Mouse (Mus musculus) liver, postnatal 0 days (tissue): ENCODE measurements around the gene Rbm20.

Source experiments
- CTCF ChIP-seq: sonication (generic); IDR thresholded peaks from 2 replicates; pipeline ENCODE4 v1.5.1; 2016; ENCODE audit warnings: antibody characterized with exemption, low read depth
- EP300 ChIP-seq: IDR thresholded peaks from 2 replicates; pipeline ENCODE4 v1.6.1; 2016; ENCODE audit warnings: antibody characterized with exemption, low read depth, mild to moderate bottlenecking

DNA sequence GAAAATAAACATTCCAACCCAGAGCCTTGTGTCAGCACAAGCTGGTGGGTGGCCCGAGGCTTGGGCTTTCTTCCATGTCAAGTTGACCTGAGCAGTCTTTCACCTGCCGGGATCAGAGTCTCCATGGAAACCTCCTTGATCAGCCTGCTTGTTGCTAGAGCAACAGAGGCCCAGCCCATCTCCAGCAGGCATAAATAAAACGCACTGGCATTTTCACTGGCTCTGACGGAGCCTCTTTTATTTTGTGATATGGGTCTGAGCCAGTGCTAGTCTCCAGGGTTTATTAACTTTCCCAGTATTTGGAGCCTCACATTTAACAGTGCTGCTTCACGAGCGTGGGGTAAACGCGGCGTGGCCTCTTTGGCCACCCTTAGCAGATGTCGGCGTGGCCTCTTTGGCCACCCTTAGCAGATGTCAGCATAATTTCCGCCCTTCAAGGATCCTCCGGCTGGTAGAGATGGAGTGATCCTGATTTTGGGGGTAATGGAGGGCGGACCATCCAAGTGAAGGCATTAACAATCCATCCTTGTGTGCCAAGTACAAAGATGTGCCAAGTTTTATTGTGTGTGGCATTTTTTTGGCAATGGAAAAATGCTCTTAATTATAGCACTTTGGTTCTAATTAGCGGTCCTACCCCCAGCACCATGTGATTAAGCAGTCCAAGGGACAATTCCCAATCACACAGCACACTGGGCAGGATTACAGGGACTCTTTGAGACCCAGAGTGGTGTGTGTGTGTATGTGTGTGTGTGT lies 175.8 kb downstream of the Rbm20 start:
- TF ChIP-seq CTCF, result no peak
- no peak for TF ChIP-seq EP300
